Mouse (Mus musculus) heart, postnatal 14 days (tissue): ENCODE measurements around the gene Sema4d. TPM values are rescaled to one million over a fixed set of nuclear protein-coding genes. Genes with fewer than 3 reads are reported as not detected.

Experiments
- DNase-seq, 2 experiments: peaks; one replicate each; pipeline ENCODE4 v3.0.0; 2021 to 2022
- intact Hi-C: fragments of 180-260 bp; cut with DNase I; formaldehyde crosslinking; loops from one replicate; pipeline ENCODE4 v1.15.1; 2025
- microRNA-seq, 2 experiments: library from miRNA; unstranded; fragments of <30 nt; microRNA quantifications; one replicate each; pipeline ENCODE4 v1.2.0; 2021 to 2022
- total RNA-seq, 2 experiments: library from RNA; stranded (reverse); gene quantifications; 2 replicates each; pipeline ENCODE4 v1.2.3; 2021

Sema4d gene
- total RNA-seq, 2 experiments from 2014 or later: 78.3 to 78.4 TPM

DNA sequence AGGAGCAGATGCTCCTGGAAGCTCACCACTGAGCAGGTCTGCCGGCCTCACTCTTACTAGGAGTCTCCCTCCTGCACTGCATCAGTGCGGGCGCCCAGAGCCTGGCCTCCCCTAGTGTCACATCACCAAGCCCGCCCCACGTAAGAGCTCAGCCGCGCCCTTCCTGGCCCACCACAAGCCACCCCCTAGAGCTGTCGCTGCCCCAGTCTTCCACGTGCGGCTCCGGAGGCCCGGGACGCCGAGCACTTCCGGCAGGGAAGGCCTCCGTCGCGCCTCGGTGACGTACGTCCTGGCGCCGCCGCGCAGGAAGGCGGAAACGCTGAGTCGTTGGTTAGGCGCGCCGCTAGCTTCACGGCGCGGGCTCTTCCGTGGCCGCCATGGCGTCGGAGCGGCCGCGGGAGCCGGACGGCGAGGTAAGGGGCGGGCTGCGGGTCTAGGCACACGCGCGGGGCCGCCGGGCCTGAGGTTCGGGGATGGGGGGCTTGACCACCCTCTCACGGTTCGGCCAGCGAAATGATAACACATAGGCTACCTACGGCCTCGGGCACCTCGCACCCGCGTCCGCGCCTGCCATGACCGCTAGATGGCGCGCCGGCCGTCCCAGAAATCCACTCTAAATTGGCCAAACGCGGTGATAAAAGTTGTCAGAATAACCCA, 142.0 kb downstream of the Sema4d start, which contains the start of gene Secisbp2:
Gene Secisbp2 (plus strand): TSS at position 290 of the 657 bp plus-strand sequence.
- intact Hi-C loops: no loop called here
- DNase-seq: peak; percentile 95 to 99

DNA sequence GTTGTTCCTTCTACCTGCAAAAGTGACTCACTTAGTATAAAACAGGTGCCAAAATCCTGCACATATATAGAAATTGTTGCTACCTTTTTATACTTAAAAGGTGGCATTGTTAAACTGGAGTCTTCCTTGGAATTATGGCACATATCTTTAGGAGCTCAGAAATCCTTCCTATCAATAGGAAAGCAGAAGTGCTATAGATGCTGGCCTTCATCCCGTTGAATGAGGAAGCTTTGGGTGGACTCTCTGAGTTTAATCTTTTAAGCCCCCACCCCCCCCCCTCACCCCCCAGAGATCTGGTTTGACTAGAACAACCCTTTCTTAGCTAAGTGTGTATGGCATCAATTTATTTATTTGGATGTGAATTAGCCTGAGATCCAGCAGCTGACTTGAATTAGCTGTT, 143.8 kb downstream of the Sema4d start:
- no peak for DNase-seq
- intact Hi-C loops: no loop called here

DNA sequence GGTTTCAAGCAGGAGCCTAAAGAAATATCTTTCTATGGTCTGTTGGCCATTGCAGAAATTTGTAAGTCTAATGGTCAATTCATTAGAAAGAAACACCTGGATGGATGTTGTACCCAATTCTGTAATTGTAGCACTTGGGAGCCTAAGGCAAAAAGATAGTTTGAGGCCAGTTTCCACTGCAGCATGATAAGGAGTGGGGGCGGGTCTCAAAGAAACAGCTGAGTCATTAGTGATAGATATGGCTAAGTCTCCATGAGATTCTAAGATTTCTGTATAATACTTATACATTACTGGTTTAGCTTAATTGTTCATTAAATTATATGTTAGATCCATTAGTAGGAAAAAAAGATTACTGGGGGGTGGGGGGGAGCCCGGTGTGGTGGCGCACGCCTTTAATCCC, 145.3 kb downstream of the Sema4d start:
- no peak for DNase-seq
- intact Hi-C loops: no loop called here

DNA sequence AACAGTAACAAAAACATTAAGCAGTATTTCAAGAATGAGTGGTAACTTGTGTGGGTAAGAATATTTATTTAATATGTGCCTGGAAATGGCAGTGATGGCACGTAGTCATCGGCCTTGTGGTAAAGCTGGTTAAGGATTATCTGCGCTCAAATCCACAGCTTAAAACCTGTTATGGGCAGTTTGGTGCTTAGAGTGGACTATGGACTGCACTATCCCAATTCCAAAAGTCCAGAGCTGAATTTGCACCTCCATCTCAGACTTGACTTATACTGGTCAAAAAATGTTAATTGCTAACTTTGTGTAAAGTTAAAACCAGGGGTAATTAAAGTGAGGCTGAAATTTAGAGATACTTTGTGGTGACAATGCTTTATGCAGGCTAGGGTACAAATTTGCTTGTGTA, 145.8 kb downstream of the Sema4d start:
- intact Hi-C loops: no loop called here
- DNase-seq: no peak

DNA sequence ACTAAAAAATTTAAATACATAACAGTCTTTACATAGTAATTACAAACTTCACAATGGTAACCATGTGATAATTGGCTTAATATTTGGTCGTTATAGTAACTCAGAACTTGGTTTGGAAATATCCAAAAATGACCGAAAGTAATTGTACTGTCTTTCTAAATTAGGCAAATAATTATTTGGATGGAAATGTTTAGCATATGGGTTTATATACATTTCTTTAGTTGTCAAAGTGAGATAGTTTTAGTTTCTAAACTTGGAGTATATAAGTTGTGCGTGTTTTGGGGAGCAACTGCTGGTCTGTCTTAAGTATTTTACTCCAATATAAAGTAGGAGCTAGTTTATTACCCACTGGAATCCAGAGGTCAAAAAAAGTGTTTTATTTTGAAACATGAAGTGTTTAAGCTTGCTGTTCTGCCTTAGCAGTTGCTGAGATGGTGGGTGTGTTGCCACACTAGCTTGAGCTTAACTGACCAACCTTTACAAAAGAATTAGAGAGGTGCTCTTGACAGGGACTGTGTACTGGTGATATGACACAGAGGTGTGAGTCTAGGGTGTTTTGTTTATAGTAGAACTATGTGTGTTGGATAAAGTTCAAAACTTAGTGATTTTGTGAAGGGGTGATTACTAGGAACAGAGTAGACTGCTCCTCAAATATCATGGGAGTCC, 147.1 kb downstream of the Sema4d start:
- no peak for DNase-seq
- intact Hi-C loops: no loop called here

DNA sequence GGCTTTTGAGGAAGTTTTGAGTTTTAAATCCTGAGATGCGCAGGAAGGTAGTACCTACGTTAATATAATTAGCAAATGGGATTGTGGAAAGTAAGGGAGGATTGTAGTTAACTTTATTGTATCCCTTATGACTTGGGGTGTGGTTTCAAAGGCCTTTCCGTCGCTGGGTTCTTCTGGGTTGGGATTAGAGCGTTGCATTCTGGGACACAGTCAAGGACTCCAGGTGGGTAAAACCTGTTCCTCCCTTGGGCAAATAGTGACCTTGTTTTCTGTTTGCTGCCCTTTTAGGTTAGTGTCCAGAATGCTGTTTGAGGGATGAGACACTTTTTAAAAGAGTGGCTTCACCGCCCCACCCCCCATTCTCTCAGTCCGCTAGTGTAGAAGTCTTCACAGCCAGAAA, 147.7 kb downstream of the Sema4d start:
- intact Hi-C loops: no loop called here
- no peak for DNase-seq

DNA sequence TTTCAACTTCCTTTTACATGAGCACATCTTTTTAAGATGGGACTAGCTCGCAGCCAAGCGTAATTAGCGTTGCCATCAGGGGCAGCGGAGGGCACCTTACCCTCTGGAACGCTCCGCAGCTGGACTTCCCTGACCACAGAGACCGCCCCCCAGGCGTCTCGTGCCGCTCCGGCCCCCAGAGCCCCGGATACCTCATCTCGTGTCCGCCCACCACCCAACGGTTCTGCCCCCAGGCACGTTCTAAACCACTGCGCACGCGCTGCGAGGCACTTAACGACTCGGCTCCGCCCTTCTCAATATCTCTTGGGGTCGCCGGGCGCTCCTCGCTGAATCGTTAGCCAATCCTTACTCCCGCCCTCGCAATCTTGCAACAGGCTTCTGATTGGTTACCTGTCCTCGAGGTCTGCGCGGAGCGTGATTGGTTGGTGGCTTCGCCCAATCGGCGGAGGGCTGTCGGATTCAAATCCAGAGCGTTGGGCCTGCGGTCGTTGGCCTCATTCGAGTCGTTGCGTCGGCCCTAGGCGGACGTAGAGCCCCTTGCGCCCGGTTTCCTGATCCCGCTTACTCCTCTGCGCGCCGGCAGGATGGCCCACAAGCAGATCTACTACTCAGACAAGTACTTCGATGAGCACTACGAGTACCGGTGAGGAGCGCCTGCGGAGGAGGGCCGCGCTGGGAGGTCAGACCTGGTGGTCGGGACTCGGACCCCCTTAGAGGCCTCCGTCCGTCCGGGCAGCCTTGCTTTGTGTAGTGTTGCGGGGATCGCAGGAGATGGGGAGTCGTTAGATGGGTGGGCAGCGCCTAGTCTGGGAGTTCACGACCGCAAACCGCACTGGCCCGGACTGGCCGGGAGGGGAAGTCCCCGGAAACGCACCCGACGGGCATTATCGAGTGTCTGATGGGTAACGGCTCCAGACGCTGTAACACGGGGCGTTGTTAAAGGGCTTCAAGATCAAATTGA, 148.4 kb downstream of the Sema4d start, which contains the start of gene Cks2:
Gene Cks2 (plus strand): TSS at position 404 of the 961 bp plus-strand sequence.
- DNase-seq: peak; percentile 93 to 96
- intact Hi-C loops: no loop called here

DNA sequence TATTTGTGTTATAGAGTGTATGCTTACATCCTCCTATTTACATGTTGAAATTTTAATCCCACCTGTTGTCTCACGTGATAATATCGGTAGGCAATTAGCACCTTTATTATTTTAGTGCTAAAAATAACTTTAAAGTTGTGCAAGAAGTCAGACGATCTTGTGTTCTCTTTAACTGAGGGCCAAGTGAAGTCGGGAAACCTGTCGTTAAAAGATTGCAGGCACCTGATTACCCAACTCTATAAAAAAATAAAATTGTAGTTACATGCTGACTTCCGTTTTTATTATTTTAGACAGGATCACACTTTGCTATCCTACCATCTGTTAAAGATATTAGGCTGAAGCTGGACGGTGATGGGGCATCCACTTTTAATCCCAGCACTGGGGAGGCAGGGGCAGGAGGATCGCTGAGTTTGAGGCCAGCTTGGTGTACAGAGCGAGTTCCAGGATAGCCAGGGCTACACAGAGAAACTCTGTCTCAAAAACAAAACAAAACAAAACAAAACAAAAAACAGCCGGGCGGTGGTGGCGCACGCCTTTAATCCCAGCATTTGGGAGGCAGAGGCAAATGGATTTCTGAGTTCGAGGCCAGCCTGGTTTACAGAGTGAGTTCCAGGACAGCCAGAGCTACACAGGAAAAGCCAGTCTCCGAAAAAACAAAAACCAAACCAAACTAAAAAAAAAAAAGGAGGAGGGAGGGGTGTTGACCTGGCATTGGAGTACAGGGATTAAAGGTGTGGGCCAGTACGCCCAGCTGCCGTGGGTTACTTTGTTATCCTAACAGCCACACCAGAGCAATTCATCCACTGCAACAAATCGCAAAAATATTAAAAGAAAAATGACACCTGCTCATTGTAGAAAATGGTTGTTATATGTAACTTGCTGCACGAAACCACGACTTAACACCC, 149.4 kb downstream of the Sema4d start:
- DNase-seq: no peak
- intact Hi-C loops: no loop called here

DNA sequence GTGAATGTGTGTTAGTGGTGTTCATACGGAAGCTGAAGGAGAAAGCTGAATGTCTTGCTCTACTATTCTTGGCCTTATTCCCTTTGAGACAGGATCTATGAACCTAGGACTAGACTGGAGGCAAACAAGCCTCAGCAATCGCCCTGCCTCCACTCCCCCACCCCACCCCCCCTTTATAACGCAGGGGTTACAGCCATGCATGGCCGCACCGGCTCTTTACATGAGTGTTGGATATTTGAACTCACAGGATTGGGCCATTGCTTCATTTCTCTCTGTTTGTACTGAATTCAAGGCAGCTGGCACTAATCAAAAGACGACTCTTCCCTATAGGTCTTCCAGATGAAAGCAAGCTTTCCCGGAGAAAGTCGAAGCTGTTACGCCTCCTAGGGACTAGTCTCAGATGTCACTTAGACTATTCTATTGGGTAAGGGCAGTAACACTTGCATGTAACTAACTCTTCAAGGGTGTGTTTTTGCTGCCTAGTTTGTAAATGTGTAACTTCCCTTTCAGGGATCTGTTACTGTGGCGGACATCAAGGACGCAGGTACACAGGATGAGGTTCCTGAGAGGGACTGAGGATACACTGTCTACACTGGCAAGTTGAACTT, 151.3 kb downstream of the Sema4d start:
- intact Hi-C loops: no loop called here
- no peak for DNase-seq

DNA sequence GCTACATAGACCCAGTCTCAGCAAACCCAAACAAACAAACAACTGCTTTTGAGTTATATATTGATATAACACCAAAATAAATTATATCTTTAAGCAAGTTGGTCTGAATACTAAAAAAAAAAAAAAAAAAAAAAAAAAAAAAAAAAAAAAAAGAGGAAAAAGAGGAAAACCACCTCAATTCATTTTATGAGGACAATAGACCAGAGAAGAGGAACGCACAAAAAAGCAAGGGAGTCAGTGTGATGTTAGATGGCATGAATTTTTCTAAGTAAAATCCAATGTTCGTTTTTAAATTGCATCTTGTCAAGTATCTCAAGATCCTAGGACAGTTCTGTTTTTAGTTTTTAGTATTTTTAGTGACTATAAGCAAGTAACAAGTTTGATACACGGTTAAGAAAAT, 152.1 kb downstream of the Sema4d start:
- intact Hi-C loops: no loop called here
- no peak for DNase-seq

DNA sequence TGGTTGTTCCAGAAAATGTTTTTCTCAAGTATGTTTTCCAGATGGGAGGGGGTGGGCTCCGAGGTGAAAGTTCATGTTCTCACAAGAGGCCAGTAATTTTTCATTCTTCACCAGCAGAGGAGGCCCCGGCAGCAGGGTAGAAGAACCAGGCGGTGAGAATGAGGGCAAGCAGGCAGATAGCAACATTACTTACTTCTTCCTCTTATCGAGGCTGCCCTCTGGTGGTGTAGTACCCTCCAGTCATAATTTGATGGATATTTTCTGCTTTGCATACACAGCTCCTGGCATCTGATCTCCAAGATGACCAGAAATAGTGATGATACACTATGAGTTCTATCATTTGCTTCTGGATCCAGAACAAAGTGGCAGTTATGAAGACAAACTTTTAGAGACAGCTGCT, 154.6 kb downstream of the Sema4d start:
- intact Hi-C loops: no loop called here
- no peak for DNase-seq

Small RNA genes within 50 kb of the gene (microRNA-seq; reads per million reads assigned to microRNA genes)
- gene Gm23566: 0 reads per million in 2 experiments

Other genes with a start within 250 kb of the Sema4d start
- 1 to 10 TPM; 2.6 to 3.0 TPM for gene Shc3, start 224.3 kb downstream of the Sema4d start, total RNA-seq
- 10 to 100 TPM in 1 of 2 experiments, 1 to 10 TPM in 1; 7.1 to 13.9 TPM for gene Cks2, start 148.5 kb downstream of the Sema4d start, total RNA-seq
- 10 to 100 TPM; 18.3 to 20.6 TPM for gene Secisbp2, start 142.1 kb downstream of the Sema4d start, total RNA-seq
- gene Gadd45g, start 52.9 kb upstream of the Sema4d start, total RNA-seq: 10 to 100 TPM; 31.7 to 32.6 TPM